Mouse (Mus musculus): ENCODE measurements around the gene C1qc. TPM values are rescaled to one million over a fixed set of nuclear protein-coding genes. Genes with fewer than 3 reads are reported as not detected.

The C1qc gene
- polyA plus RNA-seq, 1 experiment: 108 TPM

DNA sequence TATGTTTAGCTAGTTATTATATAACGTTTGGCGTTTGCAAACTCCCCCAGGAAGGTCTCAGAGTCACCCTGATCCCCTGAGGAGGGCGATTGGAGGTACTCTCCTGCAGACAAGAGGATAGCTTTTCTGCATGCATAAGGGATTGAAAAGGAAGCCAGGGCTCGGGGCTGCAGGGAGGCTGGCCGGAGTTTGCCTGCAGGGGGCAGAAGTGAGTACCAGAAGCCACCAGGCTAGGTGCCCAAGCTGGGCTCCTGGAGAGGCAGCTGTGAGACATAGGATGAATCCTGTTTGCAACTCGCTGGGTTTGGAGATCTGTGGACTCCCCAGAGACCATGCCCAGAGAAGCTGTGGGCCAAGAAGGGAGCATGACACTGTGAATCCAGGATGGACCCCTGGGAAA, 37.8 kb downstream of the C1qc start:
- no peak overlapping the region for H3K4me3 ChIP-seq (ENCODE audit: low read depth, low read length)
- peaks cover 11% of the 10 kb centered on the region; the same call in 1 of the 2 replicates for H3K4me1 ChIP-seq (ENCODE audit: control insufficient read depth, insufficient read depth, insufficient read length, low read length)
- H3K36me3 ChIP-seq (ENCODE audit: control insufficient read depth, insufficient read depth, low read length): no peaks in the 10 kb centered on the region
- no peak overlapping the region for H3K27ac ChIP-seq (ENCODE audit: insufficient read depth, low read depth, low read length)
- peak; percentile 39; the same call in 1 of the 2 replicates for TF ChIP-seq CTCF (IDR thresholded peaks at IDR 0.05; ENCODE audit: extremely low read depth, insufficient read length, insufficient replicate concordance, low read depth, low read length)
- TF ChIP-seq POLR2A (IDR thresholded peaks at IDR 0.05; ENCODE audit: low read depth, low read length): no peak
- 46% methylated on average over 6 of the region's 6 CpGs for WGBS
- H3K27me3 ChIP-seq (ENCODE audit: control insufficient read depth, insufficient read depth, low read length): no peaks in the 10 kb centered on the region

DNA sequence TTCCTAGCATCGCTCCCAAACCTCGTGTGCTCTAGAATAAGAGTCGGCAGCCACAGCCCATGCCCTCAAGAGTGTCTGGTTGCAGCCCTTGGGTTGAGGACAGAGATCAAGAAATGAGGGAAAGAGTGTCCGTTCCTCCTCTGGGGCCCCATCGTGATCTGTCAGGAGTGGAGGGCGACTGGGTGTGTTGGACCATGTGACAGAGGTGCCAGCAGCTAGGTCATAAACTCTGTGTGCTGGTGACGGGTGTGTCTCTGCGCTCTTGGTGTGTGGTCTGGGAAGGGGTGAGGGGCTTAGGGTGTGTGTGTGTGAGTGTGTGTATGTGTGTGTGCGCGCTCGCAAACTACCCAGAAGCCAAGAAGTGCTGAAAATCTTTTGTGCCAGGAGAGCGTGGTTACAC, 39.9 kb downstream of the C1qc start:
- H3K4me1 ChIP-seq (ENCODE audit: control insufficient read depth, insufficient read depth, insufficient read length, low read length): peaks cover 11% of the 10 kb centered on the region; the same call in 1 of the 2 replicates
- no peaks in the 10 kb centered on the region for H3K36me3 ChIP-seq (ENCODE audit: control insufficient read depth, insufficient read depth, low read length)
- H3K4me3 ChIP-seq (ENCODE audit: low read depth, low read length): 0 out of 2 replicates have a peak overlapping the region, but pooled peaks have one; percentile 9
- peak overlapping the region; percentile 25 for H3K27ac ChIP-seq (ENCODE audit: insufficient read depth, low read depth, low read length)
- TF ChIP-seq POLR2A (IDR thresholded peaks at IDR 0.05; ENCODE audit: low read depth, low read length) (no peak), CTCF (IDR thresholded peaks at IDR 0.05; ENCODE audit: extremely low read depth, insufficient read length, insufficient replicate concordance, low read depth, low read length) (no peak)
- WGBS: 40% methylated on average over 12 of the region's 12 CpGs
- H3K27me3 ChIP-seq (ENCODE audit: control insufficient read depth, insufficient read depth, low read length): no peaks in the 10 kb centered on the region

DNA sequence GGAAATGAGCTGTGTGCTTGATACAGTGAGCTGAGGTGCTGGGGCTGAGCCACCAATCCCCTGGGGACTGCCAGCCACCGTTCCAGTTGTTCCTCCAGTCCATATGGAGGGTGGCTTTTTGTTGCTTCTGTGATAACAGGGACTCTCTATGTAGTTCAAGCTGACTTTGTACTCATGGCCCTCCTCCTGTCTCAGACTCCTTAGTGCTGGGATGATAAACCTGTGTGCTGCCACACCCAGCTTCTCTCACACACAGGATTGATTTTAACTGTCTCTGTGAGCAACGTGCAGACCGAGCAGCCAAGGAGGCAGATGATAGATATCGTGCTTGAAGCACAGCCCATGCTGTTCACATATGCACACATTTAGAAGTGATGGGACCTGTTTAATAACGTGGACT, 40.7 kb downstream of the C1qc start:
- Histone ChIP-seq H3K36me3 (ENCODE audit: control insufficient read depth, insufficient read depth, low read length) (no peaks in the 10 kb centered on the region), H3K27me3 (ENCODE audit: control insufficient read depth, insufficient read depth, low read length) (no peaks in the 10 kb centered on the region), H3K4me1 (ENCODE audit: control insufficient read depth, insufficient read depth, insufficient read length, low read length) (peaks cover 11% of the 10 kb centered on the region; the same call in 1 of the 2 replicates), H3K4me3 (ENCODE audit: low read depth, low read length) (no peak overlapping the region), H3K27ac (ENCODE audit: insufficient read depth, low read depth, low read length) (peak overlapping the region; percentile 32)
- WGBS: 16% methylated on average over 5 of the region's 5 CpGs
- no peak for TF ChIP-seq POLR2A (IDR thresholded peaks at IDR 0.05; ENCODE audit: low read depth, low read length)
- no peak for TF ChIP-seq CTCF (IDR thresholded peaks at IDR 0.05; ENCODE audit: extremely low read depth, insufficient read length, insufficient replicate concordance, low read depth, low read length)

DNA sequence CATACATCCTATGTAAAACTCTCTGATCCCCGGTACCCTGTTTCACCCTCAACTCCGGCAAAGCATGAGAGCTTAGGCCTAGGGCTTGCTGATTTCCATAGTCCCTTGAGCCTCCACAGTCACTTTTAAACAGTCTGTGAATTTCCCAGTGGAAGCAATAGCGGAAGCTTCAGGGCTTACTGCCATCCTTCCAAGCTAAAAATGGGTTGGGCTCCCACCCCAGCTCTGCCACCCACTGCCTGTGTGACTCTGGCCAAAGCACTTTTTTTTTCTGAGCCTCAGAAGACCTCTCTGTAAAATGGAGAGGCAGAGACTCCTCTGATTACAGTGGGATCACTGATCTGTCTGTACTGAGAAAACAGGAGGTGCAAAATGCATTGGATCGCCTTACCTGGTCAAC, 44.3 kb downstream of the C1qc start:
- WGBS: 82% methylated on average over 4 of the region's 4 CpGs
- TF ChIP-seq CTCF (IDR thresholded peaks at IDR 0.05; ENCODE audit: extremely low read depth, insufficient read length, insufficient replicate concordance, low read depth, low read length) (no peak), POLR2A (IDR thresholded peaks at IDR 0.05; ENCODE audit: low read depth, low read length) (no peak)
- Histone ChIP-seq H3K4me1 (ENCODE audit: control insufficient read depth, insufficient read depth, insufficient read length, low read length) (peaks cover 16% of the 10 kb centered on the region; the same call in 1 of the 2 replicates), H3K27me3 (ENCODE audit: control insufficient read depth, insufficient read depth, low read length) (no peaks in the 10 kb centered on the region), H3K36me3 (ENCODE audit: control insufficient read depth, insufficient read depth, low read length) (no peaks in the 10 kb centered on the region), H3K4me3 (ENCODE audit: low read depth, low read length) (no peak overlapping the region), H3K27ac (ENCODE audit: insufficient read depth, low read depth, low read length) (no peak overlapping the region)

DNA sequence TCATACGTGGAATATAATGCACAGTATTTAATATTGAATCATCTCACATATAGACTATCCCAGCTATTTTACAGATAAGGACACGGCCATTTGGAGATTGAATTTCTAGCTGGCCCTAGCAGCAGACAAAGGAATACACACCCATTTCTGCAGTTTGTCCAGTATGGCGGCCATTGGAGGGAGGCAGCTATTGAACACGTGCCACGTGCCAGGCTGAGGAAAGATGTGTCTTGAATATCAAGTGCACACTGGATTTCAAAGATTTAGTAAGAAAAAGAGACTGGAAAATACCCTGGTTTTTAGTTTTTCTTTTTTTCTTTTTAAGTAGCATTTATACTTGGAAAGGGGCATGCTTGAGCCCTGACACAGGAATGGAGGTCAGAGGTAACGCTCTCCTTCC, 45.7 kb downstream of the C1qc start:
- H3K36me3 ChIP-seq (ENCODE audit: control insufficient read depth, insufficient read depth, low read length): no peaks in the 10 kb centered on the region
- H3K4me3 ChIP-seq (ENCODE audit: low read depth, low read length): no peak overlapping the region
- no peaks in the 10 kb centered on the region for H3K27me3 ChIP-seq (ENCODE audit: control insufficient read depth, insufficient read depth, low read length)
- H3K27ac ChIP-seq (ENCODE audit: insufficient read depth, low read depth, low read length): no peak overlapping the region
- WGBS: 86% methylated on average over 6 of the region's 6 CpGs
- TF ChIP-seq POLR2A (IDR thresholded peaks at IDR 0.05; ENCODE audit: low read depth, low read length): no peak
- no peak for TF ChIP-seq CTCF (IDR thresholded peaks at IDR 0.05; ENCODE audit: extremely low read depth, insufficient read length, insufficient replicate concordance, low read depth, low read length)
- H3K4me1 ChIP-seq (ENCODE audit: control insufficient read depth, insufficient read depth, insufficient read length, low read length): peaks cover 16% of the 10 kb centered on the region; the same call in 1 of the 2 replicates

DNA sequence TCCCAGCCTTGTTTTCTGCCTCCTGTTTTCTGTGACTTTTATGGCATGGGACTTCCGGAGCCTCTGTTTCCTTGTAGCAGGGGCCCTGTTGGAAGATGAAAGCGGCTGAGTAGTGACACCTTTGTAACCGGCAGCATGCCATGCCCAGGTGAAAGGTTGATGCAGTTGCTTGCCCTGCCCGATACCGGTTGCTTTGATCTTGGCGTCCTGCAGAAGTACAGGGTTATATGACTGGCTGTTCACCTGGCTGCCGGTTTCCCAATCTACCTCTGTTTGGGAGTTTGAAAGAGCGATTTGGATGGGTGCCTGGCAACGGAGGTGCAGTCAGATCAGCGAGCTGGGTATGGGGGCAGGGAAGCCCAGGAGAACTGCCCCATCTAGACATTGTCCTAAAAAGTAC, 50.1 kb downstream of the C1qc start:
- TF ChIP-seq POLR2A (IDR thresholded peaks at IDR 0.05; ENCODE audit: low read depth, low read length) (no peak), CTCF (IDR thresholded peaks at IDR 0.05; ENCODE audit: extremely low read depth, insufficient read length, insufficient replicate concordance, low read depth, low read length) (no peak)
- H3K36me3 ChIP-seq (ENCODE audit: control insufficient read depth, insufficient read depth, low read length): no peaks in the 10 kb centered on the region
- peaks cover 31% of the 10 kb centered on the region for H3K4me1 ChIP-seq (ENCODE audit: control insufficient read depth, insufficient read depth, insufficient read length, low read length)
- peak overlapping the region; percentile 80 for H3K27ac ChIP-seq (ENCODE audit: insufficient read depth, low read depth, low read length)
- H3K4me3 ChIP-seq (ENCODE audit: low read depth, low read length): no peak overlapping the region
- H3K27me3 ChIP-seq (ENCODE audit: control insufficient read depth, insufficient read depth, low read length): no peaks in the 10 kb centered on the region
- 26% methylated on average over 10 of the region's 10 CpGs for WGBS

DNA sequence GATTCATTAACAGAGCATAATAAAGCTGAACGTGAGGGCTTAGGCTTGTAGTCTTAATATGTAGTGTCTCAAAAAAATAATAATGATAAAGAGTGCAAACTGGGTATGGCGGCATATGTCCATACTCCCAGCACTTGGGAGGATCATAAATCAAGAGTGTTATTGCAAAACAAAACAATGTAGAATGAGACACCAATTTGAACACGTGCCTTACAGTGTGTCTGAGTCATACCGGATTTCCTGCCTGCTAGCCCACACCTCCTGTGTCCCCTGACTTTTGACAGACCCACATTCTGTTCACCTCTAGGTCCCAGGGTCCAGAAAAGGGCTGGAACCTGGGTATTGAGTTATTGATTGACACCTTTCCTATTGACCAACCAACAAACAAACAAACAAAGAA, 50.8 kb downstream of the C1qc start:
- Histone ChIP-seq H3K4me3 (ENCODE audit: low read depth, low read length) (no peak overlapping the region), H3K4me1 (ENCODE audit: control insufficient read depth, insufficient read depth, insufficient read length, low read length) (peaks cover 35% of the 10 kb centered on the region), H3K27ac (ENCODE audit: insufficient read depth, low read depth, low read length) (peak overlapping the region; percentile 80), H3K36me3 (ENCODE audit: control insufficient read depth, insufficient read depth, low read length) (no peaks in the 10 kb centered on the region), H3K27me3 (ENCODE audit: control insufficient read depth, insufficient read depth, low read length) (no peaks in the 10 kb centered on the region)
- 7% methylated on average over 4 of the region's 4 CpGs for WGBS
- TF ChIP-seq CTCF (IDR thresholded peaks at IDR 0.05; ENCODE audit: extremely low read depth, insufficient read length, insufficient replicate concordance, low read depth, low read length): no peak
- TF ChIP-seq POLR2A (IDR thresholded peaks at IDR 0.05; ENCODE audit: low read depth, low read length): no peak

Measured in small intestine, adult 2 months (tissue).